Mouse (Mus musculus): ENCODE data around the gene Gimap3. TPM values are rescaled to one million over a fixed set of nuclear protein-coding genes. Genes with fewer than 3 reads are reported as not detected.

Gimap3 gene
- total RNA-seq, 1 experiment from 2014 or later: 3.5 TPM

DNA sequence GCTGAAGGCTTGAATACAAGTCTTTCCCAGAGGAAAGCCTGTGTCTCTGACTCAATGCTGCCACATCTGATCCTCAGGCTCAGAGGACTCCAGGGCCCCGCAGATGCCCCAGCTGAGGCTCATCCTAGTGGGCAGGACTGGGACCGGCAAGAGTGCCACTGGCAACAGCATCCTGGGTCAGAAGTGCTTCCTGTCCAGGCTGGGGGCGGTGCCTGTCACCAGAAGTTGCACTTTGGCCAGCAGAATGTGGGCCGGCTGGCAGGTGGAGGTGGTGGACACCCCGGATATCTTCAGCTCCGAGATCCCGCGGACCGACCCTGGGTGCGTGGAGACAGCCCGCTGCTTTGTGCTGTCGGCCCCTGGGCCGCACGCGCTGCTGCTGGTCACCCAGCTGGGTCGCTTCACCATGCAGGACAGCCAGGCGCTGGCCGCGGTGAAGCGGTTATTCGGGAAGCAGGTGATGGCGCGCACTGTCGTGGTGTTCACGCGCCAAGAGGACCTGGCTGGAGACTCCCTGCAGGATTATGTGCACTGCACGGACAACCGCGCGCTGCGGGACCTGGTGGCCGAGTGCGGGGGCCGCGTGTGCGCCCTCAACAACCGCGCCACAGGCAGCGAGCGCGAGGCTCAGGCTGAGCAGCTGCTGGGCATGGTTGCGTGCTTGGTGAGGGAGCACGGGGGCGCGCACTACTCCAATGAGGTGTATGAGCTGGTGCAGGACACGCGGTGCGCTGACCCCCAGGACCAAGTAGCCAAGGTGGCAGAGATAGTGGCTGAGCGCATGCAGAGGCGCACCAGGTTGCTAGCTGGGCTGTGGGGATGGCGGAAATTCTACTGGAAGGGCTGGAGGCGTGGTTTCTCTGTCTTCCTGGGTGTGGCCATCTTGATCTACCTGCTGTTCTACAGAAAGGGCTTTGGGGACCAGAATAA lies 28.0 kb downstream of the Gimap3 start:
- DNase-seq: peak; percentile 30

DNA sequence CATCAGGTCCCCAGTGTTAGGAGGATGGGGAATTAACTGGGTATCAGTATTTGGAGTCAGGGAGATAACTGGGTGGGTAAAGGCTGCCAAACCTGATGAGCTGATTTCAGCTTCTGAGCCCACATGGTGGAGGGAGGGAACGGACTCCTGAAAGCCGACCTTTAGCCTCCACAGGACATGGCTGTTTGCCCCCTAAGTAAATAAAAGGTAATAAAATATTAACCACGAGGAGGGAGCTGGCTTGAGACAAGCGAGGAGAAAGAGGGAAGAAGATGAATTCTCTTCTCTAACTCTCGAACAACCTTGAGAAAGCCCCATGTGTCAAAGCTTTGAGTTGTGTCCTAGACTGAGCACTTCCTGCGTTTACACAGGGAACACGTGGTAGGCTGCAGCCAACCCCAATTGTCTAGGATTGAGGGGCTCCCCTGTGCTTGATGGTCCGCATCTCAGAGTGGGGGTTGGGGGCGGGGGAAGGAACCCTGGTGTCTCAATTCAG lies 28.9 kb downstream of the Gimap3 start:
- no peak for DNase-seq

DNA sequence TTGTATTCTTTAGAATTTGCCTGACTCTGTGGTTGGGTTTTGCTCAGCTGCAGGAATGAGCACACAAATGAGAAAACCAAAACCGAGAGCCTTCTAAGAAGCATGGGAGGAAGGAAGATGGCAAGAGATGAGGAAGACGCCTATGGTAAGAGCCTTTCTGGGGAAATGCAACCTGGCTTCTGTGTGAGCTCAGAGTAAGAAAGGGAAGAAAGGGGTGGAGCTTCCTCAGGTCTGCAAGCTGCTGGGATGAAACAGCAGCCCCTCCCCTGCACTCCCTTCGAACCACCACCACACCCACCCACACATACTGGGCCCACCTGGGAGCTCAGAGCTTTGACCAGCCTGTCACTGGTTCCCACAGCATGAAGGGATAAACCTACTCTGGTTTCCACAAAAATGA lies 29.4 kb downstream of the Gimap3 start:
- DNase-seq: no peak

DNA sequence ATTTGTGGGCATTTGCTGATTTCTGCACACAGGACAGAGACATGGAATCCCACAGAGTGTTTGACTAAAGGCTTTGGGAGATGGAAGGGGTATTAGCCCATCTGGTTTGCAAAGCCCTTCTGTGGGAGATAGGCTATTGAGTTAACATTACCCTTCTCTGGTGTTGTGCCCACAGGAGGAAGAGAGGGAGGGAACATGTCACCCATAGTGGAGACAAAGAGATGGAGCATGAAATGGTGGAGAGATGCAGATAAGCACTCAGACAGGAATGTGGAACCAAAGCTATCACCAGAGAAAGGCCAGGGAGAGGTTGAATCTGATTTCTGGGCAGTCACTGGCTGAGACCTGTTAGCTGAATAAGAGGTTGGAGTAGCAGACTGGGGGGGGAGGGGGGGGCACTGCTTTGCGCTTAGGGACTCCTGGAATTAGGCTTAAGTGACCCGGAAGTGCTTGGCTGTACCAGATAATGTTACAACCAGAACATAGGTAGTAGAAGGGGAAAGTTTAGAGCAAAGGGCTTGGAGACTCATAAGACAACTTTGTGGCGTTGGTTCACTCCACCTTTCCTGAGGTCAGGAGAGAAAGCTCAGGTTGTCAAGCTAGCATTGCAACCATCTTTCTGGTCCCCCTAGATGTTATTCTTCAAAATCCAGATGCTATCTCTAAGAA lies 30.0 kb downstream of the Gimap3 start:
- DNase-seq: no peak

DNA sequence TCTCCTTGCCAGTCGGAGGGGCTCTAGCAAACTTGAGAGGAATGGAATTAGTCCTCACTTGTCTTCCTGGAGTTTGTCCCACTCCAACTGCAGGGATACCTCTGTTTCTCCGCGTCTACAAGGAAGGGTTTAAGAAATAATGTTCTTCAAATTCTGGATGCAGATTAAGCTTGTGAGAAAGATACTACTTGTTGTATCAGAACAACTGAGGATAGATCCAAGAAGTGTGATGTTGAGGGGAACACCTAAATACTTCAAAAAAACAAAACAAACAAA lies 30.9 kb downstream of the Gimap3 start:
- DNase-seq: no peak

DNA sequence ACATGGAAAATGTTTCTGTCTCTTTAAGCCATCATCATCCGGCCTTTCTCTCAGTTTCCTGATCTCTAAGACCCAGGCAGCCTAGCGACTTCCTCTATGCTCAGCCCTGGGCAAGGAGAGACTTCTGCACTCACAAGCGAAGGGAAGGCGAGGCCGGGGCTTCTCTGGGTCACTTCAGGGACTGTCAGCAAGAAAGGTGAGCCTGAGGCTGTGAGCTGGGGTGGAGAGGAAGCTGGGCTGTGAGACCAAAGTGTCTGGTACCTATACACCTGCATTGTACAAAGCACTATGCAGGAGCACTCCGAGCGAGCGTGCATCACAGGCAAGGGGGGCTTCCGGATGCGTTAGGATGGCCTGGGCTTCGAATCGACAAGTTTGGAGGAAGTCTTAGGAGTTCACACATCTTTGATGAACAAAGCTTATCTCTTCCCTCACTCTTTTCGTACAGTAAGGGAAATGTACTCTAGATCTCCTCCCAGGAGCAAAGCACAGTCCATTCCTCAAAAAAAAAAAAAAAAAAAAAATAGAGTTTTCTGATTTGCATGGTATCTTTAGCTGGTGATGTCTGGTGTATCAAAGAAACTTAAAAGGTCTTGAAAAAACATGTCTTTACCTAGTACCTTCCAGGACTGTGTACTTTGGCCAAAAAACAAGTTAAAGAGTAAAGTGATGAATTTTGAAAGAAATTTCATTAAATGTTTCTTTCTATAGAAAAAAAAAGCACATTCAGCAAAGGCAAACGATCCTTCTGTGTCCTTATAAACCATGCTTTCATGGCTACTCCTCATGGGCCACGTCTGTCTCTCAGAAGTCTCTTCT lies 31.5 kb downstream of the Gimap3 start, which contains the start of gene Gimap1:
TSS of gene Gimap1 (plus strand) at position 94 of the 819 bp plus-strand sequence.
- peak; percentile 24 for DNase-seq

DNA sequence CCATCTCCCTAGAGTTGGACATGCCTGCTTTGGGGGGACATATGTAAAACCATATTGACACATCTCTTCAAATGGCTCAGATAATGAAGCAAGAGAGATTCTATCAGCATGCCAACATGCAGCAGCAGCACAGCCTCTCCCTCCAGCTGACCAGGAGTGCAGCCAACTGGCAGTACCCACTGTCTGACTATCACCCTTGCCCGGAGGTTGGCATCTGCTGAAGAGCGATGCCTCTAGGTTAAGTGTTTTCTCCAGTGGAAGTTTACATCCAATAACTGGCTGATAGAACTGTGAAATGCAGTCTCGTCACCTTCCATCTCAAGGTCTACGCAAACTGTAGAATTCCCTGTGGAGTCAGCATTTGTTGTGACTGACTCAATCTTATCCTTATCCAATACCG lies 33.0 kb downstream of the Gimap3 start:
- no peak for DNase-seq

DNA sequence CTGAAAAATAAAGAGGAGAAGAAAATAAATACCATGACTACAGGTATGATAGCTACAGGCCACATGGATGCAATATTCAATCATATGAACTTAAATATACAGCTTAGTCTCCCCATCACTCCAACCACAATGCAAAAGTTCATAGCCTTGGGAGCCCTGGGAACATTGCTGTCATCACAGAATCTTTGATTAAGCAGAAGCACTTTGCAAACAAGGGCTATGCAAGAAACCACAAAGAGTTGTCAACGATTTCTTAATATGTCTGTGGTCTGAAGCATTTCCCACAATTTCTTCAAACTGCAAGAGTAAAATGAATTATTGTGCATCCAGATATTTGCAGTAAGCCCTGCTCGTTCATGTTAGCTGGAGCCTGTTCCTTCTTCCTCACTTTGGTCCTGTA lies 33.6 kb downstream of the Gimap3 start:
- DNase-seq: no peak

DNA sequence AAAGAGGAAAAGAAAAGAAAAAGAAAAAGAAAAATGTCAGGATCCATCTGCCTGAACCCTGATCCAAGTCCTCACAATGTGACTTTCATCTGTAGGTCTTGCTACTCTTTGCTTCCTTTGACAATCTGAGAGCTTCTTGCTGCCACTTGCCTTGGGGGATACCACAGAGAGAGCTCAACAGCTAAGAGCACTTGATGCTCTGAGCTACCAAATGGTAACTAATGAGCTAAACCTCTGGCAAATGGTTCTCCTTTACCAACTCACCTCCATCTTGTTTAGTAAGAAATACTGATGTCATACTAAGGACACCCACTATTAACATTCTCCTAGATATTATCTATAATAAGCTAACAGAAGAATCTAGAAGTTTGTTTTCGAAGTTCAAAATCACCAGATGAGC lies 37.0 kb downstream of the Gimap3 start:
- no peak for DNase-seq

DNA sequence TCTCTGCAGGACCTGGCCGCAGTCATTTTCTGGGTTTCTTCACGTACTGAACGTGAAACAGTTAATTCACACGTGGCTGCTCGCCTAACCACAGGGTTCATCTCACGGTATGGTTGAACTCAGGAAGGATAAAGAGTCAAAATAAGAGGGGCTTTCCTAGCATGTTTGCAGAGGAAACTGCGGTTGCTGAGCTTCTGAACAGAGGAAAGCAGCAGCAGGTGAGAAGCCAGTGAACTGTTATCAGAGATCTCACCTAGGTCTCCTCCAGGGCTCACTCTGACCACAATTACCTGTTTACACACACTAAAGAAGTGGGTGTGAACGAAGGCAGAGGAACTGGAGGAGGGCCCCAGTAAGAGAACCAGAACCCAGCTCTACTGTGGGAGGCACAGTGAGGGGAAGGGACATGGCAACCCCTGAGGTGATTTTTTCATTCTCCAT lies 37.8 kb downstream of the Gimap3 start:
- no peak for DNase-seq

DNA sequence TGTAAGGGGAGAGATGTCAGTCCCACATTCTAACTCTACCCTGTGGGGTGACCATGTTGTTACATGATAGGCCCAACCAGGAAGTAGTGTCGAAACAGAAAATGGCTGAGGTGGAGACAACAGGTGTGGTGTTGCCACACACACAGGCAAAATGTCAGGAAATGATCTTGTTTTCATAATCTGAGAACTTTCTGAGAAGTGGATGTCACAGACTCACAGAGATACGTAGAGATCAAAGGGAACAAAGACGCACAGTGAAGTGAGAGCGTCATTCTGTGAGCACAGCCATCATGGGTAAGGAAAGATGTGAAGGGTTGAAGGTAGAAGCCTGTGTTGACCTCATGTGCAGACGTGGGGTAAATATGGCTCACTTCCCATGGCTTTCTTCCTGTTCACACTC lies 42.9 kb downstream of the Gimap3 start:
- DNase-seq: no peak

DNA sequence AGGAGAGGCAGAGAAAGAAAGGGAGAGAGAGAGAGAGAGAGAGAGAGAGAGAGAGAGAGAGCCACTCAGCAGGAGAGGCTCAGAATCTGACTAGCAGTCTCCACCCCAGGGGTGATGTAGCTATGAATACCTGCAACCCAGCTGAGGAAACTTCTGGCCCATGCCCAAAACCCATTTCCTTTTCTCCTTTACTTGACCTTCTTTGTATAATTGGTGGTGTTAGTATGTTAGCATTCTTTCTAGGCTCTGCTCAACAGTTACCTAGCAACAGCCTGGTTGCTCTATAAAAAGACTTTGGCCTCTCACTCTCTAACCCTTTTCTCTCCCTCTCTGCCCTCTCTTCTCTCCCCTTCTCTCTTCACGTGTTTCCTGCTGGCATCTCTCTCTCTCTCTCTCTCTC lies 45.2 kb downstream of the Gimap3 start:
- DNase-seq: no peak

DNA sequence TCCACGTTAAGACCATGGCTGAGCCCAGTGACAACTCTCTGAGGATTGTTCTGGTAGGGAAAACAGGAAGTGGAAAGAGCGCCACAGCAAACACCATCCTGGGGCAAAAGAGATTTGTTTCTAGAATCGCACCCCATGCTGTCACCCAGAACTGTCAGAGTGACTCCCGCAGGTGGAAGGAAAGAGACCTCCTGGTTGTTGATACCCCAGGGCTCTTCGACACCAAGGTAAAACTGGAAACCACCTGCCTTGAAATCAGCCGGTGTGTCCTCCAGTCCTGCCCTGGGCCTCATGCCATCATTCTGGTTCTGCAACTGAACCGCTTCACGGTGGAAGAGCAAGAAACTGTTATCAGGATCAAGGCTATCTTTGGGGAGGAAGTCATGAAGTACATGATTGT lies 47.2 kb downstream of the Gimap3 start:
- DNase-seq: no peak

DNA sequence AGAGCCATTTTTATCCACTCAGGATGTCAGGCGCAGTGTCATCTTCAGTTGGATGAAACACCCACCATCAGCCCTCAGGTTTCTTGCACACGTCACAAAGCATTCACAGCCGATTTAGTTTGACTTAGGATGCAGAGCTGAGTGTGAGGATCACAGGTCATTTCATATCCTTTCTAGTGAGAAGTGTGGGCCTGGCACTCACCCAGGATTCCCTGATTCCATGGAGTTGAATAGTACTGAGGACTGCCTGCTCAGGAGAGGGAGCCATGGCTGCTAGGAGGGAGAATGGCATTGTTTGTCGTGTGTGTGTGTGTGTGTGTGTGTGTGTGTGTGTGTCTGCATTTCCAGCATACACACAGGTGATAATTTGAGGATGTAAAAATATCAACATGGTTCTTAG lies 50.3 kb downstream of the Gimap3 start:
- no peak for DNase-seq

DNA sequence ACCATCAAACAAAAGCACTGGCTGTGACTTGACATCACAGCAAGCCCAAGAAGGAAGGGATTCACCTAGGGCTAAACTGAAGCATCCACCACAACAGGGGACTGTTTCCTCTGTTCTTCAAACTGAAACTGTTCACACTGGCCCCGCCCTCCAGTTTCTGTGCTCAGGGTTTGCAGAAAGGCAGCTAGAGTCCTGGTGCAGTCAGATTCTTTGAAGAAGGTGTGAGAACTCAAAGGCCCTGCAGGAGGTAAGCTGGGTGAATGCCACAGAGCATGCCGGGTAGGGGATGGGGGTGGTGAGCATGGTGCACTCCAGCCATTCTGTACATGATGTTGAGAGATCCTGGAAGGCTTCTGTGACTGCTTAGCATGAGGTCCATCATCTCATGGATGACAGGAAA lies 52.2 kb downstream of the Gimap3 start, which contains the start of the genes Gm28053 and Gimap7:
TSS of gene Gm28053 (plus strand) at position 153 of the 400 bp plus-strand sequence.
TSS of gene Gimap7 (plus strand) at position 167 of the 400 bp plus-strand sequence.
- DNase-seq: no peak

Other genes starting within 250 kb of the Gimap3 start
- gene Atp6v0e2, start 233.2 kb downstream of the Gimap3 start, total RNA-seq (2021): 51.6 and 58.2 TPM in 2 replicates
- gene Lrrc61, start 216.1 kb downstream of the Gimap3 start, total RNA-seq (2021): 43.3 and 59.5 TPM in 2 replicates
- 28.6 and 36.8 TPM in 2 replicates for gene Rarres2, start 198.1 kb downstream of the Gimap3 start, total RNA-seq (2021)
- gene Gm45021, start 181.2 kb downstream of the Gimap3 start, total RNA-seq (2021): not detected in 2 replicates
- gene Repin1, start 177.0 kb downstream of the Gimap3 start, total RNA-seq (2021): 66.1 and 67.8 TPM in 2 replicates
- not detected in 2 replicates for gene Gm44965, start 176.9 kb downstream of the Gimap3 start, total RNA-seq (2021)
- gene Zfp775, start 168.8 kb downstream of the Gimap3 start, total RNA-seq (2021): 8.2 and 15.4 TPM in 2 replicates
- gene AI854703, start 144.1 kb downstream of the Gimap3 start, total RNA-seq (2021): 1.7 and 3.4 TPM in 2 replicates
- 9.9 and 13.7 TPM in 2 replicates for gene Gimap8, start 123.6 kb downstream of the Gimap3 start, total RNA-seq (2021)
- gene Gimap9, start 94.7 kb downstream of the Gimap3 start, total RNA-seq (2021): 5.7 and 8.1 TPM in 2 replicates
- gene Gimap4, start 86.3 kb downstream of the Gimap3 start, total RNA-seq (2021): 51.4 and 59.1 TPM in 2 replicates
- 49.4 and 57.9 TPM in 2 replicates for gene Gimap6, start 62.6 kb downstream of the Gimap3 start, total RNA-seq (2021)
- gene Gm28053, start 52.2 kb downstream of the Gimap3 start, total RNA-seq (2021): 6.7 and 6.9 TPM in 2 replicates
- 0.33 TPM in 1 of 2 replicates, not detected in the other for gene Gimap7, start 52.2 kb downstream of the Gimap3 start, total RNA-seq (2021)
- 12.9 and 15.5 TPM in 2 replicates for gene Gimap1, start 31.8 kb downstream of the Gimap3 start, total RNA-seq (2021)
- gene Gimap5, start 24.7 kb downstream of the Gimap3 start, total RNA-seq (2021): 10.5 and 16.2 TPM in 2 replicates
- gene Tmem176a, start 70.1 kb upstream of the Gimap3 start, total RNA-seq (2021): 210 and 286 TPM in 2 replicates
- 498 and 582 TPM in 2 replicates for gene Tmem176b, start 70.6 kb upstream of the Gimap3 start, total RNA-seq (2021)
- gene Aoc1, start 102.0 kb upstream of the Gimap3 start, total RNA-seq (2021): not detected in 2 replicates
- not detected in 2 replicates for gene 1600015I10Rik, start 159.0 kb upstream of the Gimap3 start, total RNA-seq (2021)
- gene Doxl2, start 204.1 kb upstream of the Gimap3 start, total RNA-seq (2021): not detected in 2 replicates
- gene Svs1, start 216.0 kb upstream of the Gimap3 start, total RNA-seq (2021): 0.21 TPM in 1 of 2 replicates, not detected in the other

Data from adrenal gland, postnatal 25 days (tissue).